Comparison of ENCODE assay signal across 9 mouse cellular contexts in the genomic region with DNA sequence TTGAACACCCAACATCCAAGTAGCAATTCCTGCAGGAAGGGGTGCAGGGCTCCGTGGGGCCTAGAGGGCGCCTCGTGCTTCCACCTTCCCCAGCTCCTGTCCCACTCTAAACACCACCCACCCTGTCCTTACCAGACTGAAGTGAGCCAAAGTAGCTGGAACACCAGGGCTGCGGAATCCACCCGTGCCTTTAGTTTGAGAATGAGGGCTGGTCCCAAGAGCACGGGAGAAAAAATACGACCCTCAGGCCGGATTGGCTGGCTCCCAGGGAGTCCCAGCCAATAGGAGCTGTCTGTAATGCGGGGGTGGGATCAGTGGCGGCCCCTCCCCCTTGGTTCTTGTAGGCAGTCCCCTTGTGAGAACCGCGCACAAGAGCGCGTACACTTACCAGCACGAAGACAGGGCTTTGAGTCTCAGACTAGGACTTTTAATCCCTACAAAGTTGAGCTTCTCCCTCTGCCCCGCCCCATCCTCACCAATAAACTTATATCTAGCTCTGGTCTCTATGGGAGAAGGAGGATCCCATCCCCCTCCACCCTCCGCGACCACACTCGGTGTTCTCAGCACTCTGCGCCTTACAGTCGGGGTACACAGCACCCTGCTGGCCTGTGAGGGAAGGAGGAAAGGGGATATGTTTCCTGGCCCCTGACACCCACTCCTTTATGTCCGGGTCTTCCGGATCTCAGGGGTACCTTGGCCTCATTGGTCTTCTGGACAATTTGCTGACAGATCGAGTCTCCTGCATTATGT. TPM values are rescaled to one million over a fixed set of nuclear protein-coding genes. Genes with fewer than 3 reads are reported as not detected.
DNase-seq lines count a peak whose midpoint lies in the region; ATAC-seq and TF ChIP-seq lines count a peak whose summit lies in the region.
"Had no signal": no experiment of that assay in that cellular context is flagged by ENCODE, and none has a peak within 500 bp of the region (broad histone marks: within the 10 kb centered on the region; RNA-seq: fewer than 3 reads in every experiment).

Cox6b2 (minus strand) TSS at position 274 of the 750 bp plus-strand sequence.

- peak within 1 kb of the TSS; percentile 40 to 43 for H3K4me3 ChIP-seq in heart, embryonic 14.5 days (ENCODE audit: control insufficient read depth in 1 of 2, insufficient read depth in 1 of 2, low read depth in 1 of 2, low read length in 2 of 2)
- peak within 1 kb of the TSS; percentile 58 for H3K4me3 ChIP-seq in kidney, embryonic 16.5 days (ENCODE audit: low read length)
- H3K4me3 ChIP-seq in liver, embryonic 14.5 days (ENCODE audit: insufficient read depth in 1 of 2, low read depth in 2 of 2, low read length in 2 of 2) = peak within 1 kb of the TSS; percentile 60 to 75
- peak within 1 kb of the TSS; percentile 41 for H3K4me3 ChIP-seq in stomach, embryonic 14.5 days (ENCODE audit: low read depth, low read length)

- peak; percentile 59 for ATAC-seq in erythroblast, adult 5-6 weeks (replicated peaks; ENCODE audit: low FRiP score, poor library complexity, severe bottlenecking)
- ATAC-seq in heart, embryonic 14.5 days (ENCODE audit: insufficient number of reproducible peaks, insufficient read depth, low FRiP score, low read depth) = peak; percentile 86
- ATAC-seq in kidney, embryonic 16.5 days (ENCODE audit: low FRiP score, low TSS enrichment) = peak; percentile 95
- peak; percentile 83 for ATAC-seq in liver, embryonic 14.5 days (ENCODE audit: insufficient read depth)
- peak; percentile 94 for ATAC-seq in stomach, embryonic 14.5 days (ENCODE audit: insufficient number of reproducible peaks, insufficient read depth, low FRiP score, low read depth)

- no peaks in the 10 kb centered on the region for H3K27me3 ChIP-seq in heart, embryonic 14.5 days (ENCODE audit: control insufficient read depth, insufficient read depth, low read length)
- H3K27me3 ChIP-seq in kidney, embryonic 16.5 days (ENCODE audit: insufficient read depth, low read length) = no peaks in the 10 kb centered on the region
- no peaks in the 10 kb centered on the region for H3K27me3 ChIP-seq in liver, embryonic 14.5 days (ENCODE audit: control insufficient read depth, insufficient read depth, low read length)
- no peaks in the 10 kb centered on the region for H3K27me3 ChIP-seq in stomach, embryonic 14.5 days (ENCODE audit: control insufficient read depth, insufficient read depth, low read length)
- H3K27me3 ChIP-seq: CH12.LX had no signal

- TF ChIP-seq EP300 in liver, embryonic 14.5 days (IDR thresholded peaks at IDR 0.05; ENCODE audit: low read depth) = no peak

- peak; percentile 68 for DNase-seq in left cerebral cortex, adult 11 months (ENCODE audit: low spot score)
- no peak for DNase-seq in left cerebral cortex, adult 8-10 months (ENCODE audit: low spot score in 2 of 2)
- DNase-seq in liver, embryonic 14.5 days (ENCODE audit: low read depth in 3 of 3, low spot score in 3 of 3) = peak; percentile 86 to 91 (median 87)
- DNase-seq in neural tube, embryonic 10.5 days (ENCODE audit: extremely low spot score, low spot score) = peak; percentile 84

- 0 out of 4 replicates have a peak within 1 kb of the TSS, but pooled peaks of 1 of the 2 experiments have one; percentile 41 for H3K27ac ChIP-seq in heart, embryonic 14.5 days (replicated peaks in 1 of 2; ENCODE audit: control insufficient read depth in 1 of 2, insufficient read depth in 1 of 2, low read depth in 2 of 2, low read length in 2 of 2)
- H3K27ac ChIP-seq in kidney, embryonic 16.5 days (ENCODE audit: low read length) = peak within 1 kb of the TSS; percentile 80
- H3K27ac ChIP-seq in liver, embryonic 14.5 days = peak within 1 kb of the TSS; percentile 71
- peak within 1 kb of the TSS; percentile 55; the same call in 1 of the 2 replicates for H3K27ac ChIP-seq in stomach, embryonic 14.5 days (ENCODE audit: low read length)

- H3K9ac ChIP-seq in heart, embryonic 14.5 days (ENCODE audit: low read length) = peak within 1 kb of the TSS; percentile 56
- H3K9ac ChIP-seq in kidney, embryonic 16.5 days (replicated peaks; ENCODE audit: low read length) = peak within 1 kb of the TSS; percentile 66
- peak within 1 kb of the TSS; percentile 58 for H3K9ac ChIP-seq in liver, embryonic 14.5 days (replicated peaks)
- peak within 1 kb of the TSS; percentile 28; the same call in 1 of the 2 replicates for H3K9ac ChIP-seq in stomach, embryonic 14.5 days (replicated peaks; ENCODE audit: low read depth, low read length)

- H3K36me3 ChIP-seq in heart, embryonic 14.5 days (ENCODE audit: control insufficient read depth, insufficient read depth, low read length) = no peaks in the 10 kb centered on the region
- H3K36me3 ChIP-seq in kidney, embryonic 16.5 days (ENCODE audit: insufficient read depth, low read length) = peaks cover 6% of the 10 kb centered on the region; the same call in 1 of the 2 replicates
- no peaks in the 10 kb centered on the region; the same call in 1 of the 2 replicates for H3K36me3 ChIP-seq in liver, embryonic 14.5 days (replicated peaks; ENCODE audit: control insufficient read depth, insufficient read depth, low read depth)
- H3K36me3 ChIP-seq in stomach, embryonic 14.5 days (ENCODE audit: control insufficient read depth, insufficient read depth, low read length) = no peaks in the 10 kb centered on the region

- H3K4me1 ChIP-seq in heart, embryonic 14.5 days (ENCODE audit: control insufficient read depth in 2 of 2, insufficient read depth in 2 of 2, low read length in 2 of 2) = peaks cover 9 to 14% of the 10 kb centered on the region in 2 experiments
- peaks cover 19% of the 10 kb centered on the region for H3K4me1 ChIP-seq in kidney, embryonic 16.5 days (ENCODE audit: insufficient read depth, low read length)
- peaks cover 36% of the 10 kb centered on the region in 2 experiments for H3K4me1 ChIP-seq in liver, embryonic 14.5 days (replicated peaks; ENCODE audit: control insufficient read depth in 2 of 2, insufficient read depth in 2 of 2, low read length in 1 of 2)
- peaks cover 14% of the 10 kb centered on the region for H3K4me1 ChIP-seq in stomach, embryonic 14.5 days (ENCODE audit: control insufficient read depth, insufficient read depth, low read length)

- no peaks in the 10 kb centered on the region for H3K9me3 ChIP-seq in heart, embryonic 14.5 days (ENCODE audit: control insufficient read depth, low read length)
- no peaks in the 10 kb centered on the region for H3K9me3 ChIP-seq in kidney, embryonic 16.5 days (ENCODE audit: low read length)
- no peaks in the 10 kb centered on the region for H3K9me3 ChIP-seq in liver, embryonic 14.5 days (ENCODE audit: control insufficient read depth, low read length)
- H3K9me3 ChIP-seq in stomach, embryonic 14.5 days (ENCODE audit: control insufficient read depth, low read depth, low read length) = no peaks in the 10 kb centered on the region

- 3% methylated on average over 24 of the region's 24 CpGs for WGBS in heart, embryonic 14.5 days
- 3% methylated on average over 24 of the region's 24 CpGs for WGBS in kidney, embryonic 16.5 days
- 4% methylated on average over 24 of the region's 24 CpGs for WGBS in liver, embryonic 14.5 days (ENCODE audit: insufficient replicate concordance)
- 2% methylated on average over 24 of the region's 24 CpGs for WGBS in stomach, embryonic 14.5 days

- peak; percentile 19 for TF ChIP-seq CTCF in liver, embryonic 14.5 days (IDR thresholded peaks at IDR 0.05; ENCODE audit: low read depth)

- peak within 1 kb of the TSS; percentile 62 for H3K4me2 ChIP-seq in heart, embryonic 14.5 days (ENCODE audit: low read length)
- peak within 1 kb of the TSS; percentile 74 for H3K4me2 ChIP-seq in kidney, embryonic 16.5 days (replicated peaks; ENCODE audit: low read depth, low read length)
- peak within 1 kb of the TSS; percentile 63 for H3K4me2 ChIP-seq in liver, embryonic 14.5 days (ENCODE audit: low read depth)
- H3K4me2 ChIP-seq in stomach, embryonic 14.5 days (replicated peaks; ENCODE audit: low read depth, low read length) = peak within 1 kb of the TSS; percentile 61

RNA-seq across cellular contexts. Expression of gene Cox6b2, which starts in this region (rescaled TPM):
- total RNA-seq in left cerebral cortex, adult 8-10 months (2022) = 1 to 10 TPM; 5.1 to 8.7 (median 6.8) TPM
- 33.2 and 44.4 TPM in 2 replicates for total RNA-seq in erythroblast, adult 5-6 weeks (2015; ENCODE audit: low replicate concordance)
- total RNA-seq in erythroblast, adult 5-6 weeks (2017; ENCODE audit: low replicate concordance) = 18.8 and 22.3 TPM in 2 replicates
- polyA plus RNA-seq in heart, embryonic 14.5 days (2014; fragmentation: Nextera tagmentation; extraction: Ambion mirVana) = 30.4 and 30.6 TPM in 2 replicates
- 71.2 and 71.4 TPM in 2 replicates for polyA plus RNA-seq in kidney, embryonic 16.5 days (2015; fragmentation: Nextera tagmentation; extraction: Ambion mirVana)
- polyA plus RNA-seq in liver, embryonic 14.5 days (2012; rRNA removed) = 111 and 119 TPM in 2 replicates
- 81.9 and 88.1 TPM in 2 replicates for polyA plus RNA-seq in liver, embryonic 14.5 days (2014; fragmentation: Nextera tagmentation; extraction: Ambion mirVana)
- 72.0 and 85.2 TPM in 2 replicates for polyA plus RNA-seq in stomach, embryonic 14.5 days (2014; fragmentation: Nextera tagmentation; extraction: Ambion mirVana)
- total RNA-seq: CH12.LX had no signal

Comparison
In these comparisons a context has a peak if more than half of its experiments do, and no peak if none do; other contexts are left out.
1. DNase-seq: peak in left cerebral cortex, adult 11 months (single experiment), liver, embryonic 14.5 days (3 of 3) and neural tube, embryonic 10.5 days (single experiment); none in left cerebral cortex, adult 8-10 months (0 of 2).
2. Peak in every context shown above with its lines, with median percentiles within 50 percentile points of each other: ATAC-seq, H3K4me2 ChIP-seq, H3K4me3 ChIP-seq and H3K9ac ChIP-seq.